Mouse (Mus musculus): ENCODE results near the gene Drd1. TPM values are rescaled to one million over a fixed set of nuclear protein-coding genes. Genes with fewer than 3 reads are reported as not detected.
A peak's percentile ranks its signal among the peaks of the same experiment; 100 is the strongest.

Drd1 gene
- 10 to 100 TPM; 26.0 to 28.0 TPM for total RNA-seq (2021)

GRCm38 (mm10) chr13:54055448-54055861 is at the start of gene Drd1:
TSS of gene Drd1 (minus strand) at chr13:54055705.
- intact Hi-C loops (cut with DNase I): loop anchor here (10.0 kb wide), 1 partner anchor 621 kb away; no protein-coding TSS in a partner anchor
- peak; percentile 81 for DNase-seq

- intact Hi-C loops (cut with DNase I): loop anchor here (10.0 kb wide), 1 partner anchor 441 kb away; no protein-coding TSS in a partner anchor
- DNase-seq: no peak
Measured at GRCm38 (mm10) chr13:54103866-54104265, 48.4 kb upstream of the Drd1 start.

- DNase-seq: no peak
- intact Hi-C loops (cut with DNase I): loop anchor here (10.0 kb wide), 1 partner anchor 442 kb away; no protein-coding TSS in a partner anchor
Measured at GRCm38 (mm10) chr13:54103271-54103670, 47.8 kb upstream of the Drd1 start.

- intact Hi-C loops (cut with DNase I): loop anchor here (10.0 kb wide), 1 partner anchor 443 kb away; no protein-coding TSS in a partner anchor
- DNase-seq: no peak
Measured at GRCm38 (mm10) chr13:54102061-54102460, 46.6 kb upstream of the Drd1 start.

GRCm38 (mm10) chr13:54101031-54101820 is 45.7 kb upstream of the Drd1 start:
- intact Hi-C loops (cut with DNase I): loop anchor here (10.0 kb wide), 1 partner anchor 444 kb away; no protein-coding TSS in a partner anchor
- DNase-seq: no peak

- DNase-seq: no peak
- intact Hi-C loops (cut with DNase I): no loop called here
Measured at GRCm38 (mm10) chr13:54097797-54098196, 42.3 kb upstream of the Drd1 start.

GRCm38 (mm10) chr13:54097227-54097626 is 41.7 kb upstream of the Drd1 start:
- intact Hi-C loops (cut with DNase I): no loop called here
- DNase-seq: no peak

GRCm38 (mm10) chr13:54095721-54096120 is 40.2 kb upstream of the Drd1 start:
- intact Hi-C loops (cut with DNase I): no loop called here
- no peak for DNase-seq

- DNase-seq: no peak
- intact Hi-C loops (cut with DNase I): no loop called here
Measured at GRCm38 (mm10) chr13:54094963-54095362, 39.5 kb upstream of the Drd1 start.

GRCm38 (mm10) chr13:54094349-54094748 is 38.8 kb upstream of the Drd1 start:
- DNase-seq: peak; percentile 23
- intact Hi-C loops (cut with DNase I): no loop called here

GRCm38 (mm10) chr13:54091719-54092118 is 36.2 kb upstream of the Drd1 start:
- DNase-seq: no peak
- intact Hi-C loops (cut with DNase I): no loop called here

- DNase-seq: no peak
- intact Hi-C loops (cut with DNase I): no loop called here
Measured at GRCm38 (mm10) chr13:54085266-54085665, 29.8 kb upstream of the Drd1 start.

- intact Hi-C loops (cut with DNase I): no loop called here
- DNase-seq: no peak
Measured at GRCm38 (mm10) chr13:54084826-54085225, 29.3 kb upstream of the Drd1 start.

- no peak for DNase-seq
- intact Hi-C loops (cut with DNase I): no loop called here
Measured at GRCm38 (mm10) chr13:54084178-54084577, 28.7 kb upstream of the Drd1 start.

- no peak for DNase-seq
Measured at GRCm38 (mm10) chr13:54082946-54083345, 27.4 kb upstream of the Drd1 start.

GRCm38 (mm10) chr13:54080785-54081184 is 25.3 kb upstream of the Drd1 start:
- intact Hi-C loops (cut with DNase I): no loop called here
- no peak for DNase-seq

More at GRCm38 (mm10) chr13:54082946-54083345, 27.4 kb upstream of the Drd1 start:
- intact Hi-C loops (cut with DNase I): no loop called here

GRCm38 (mm10) chr13:54079782-54080759 is 24.6 kb upstream of the Drd1 start:
- peak; percentile 37 for DNase-seq
- intact Hi-C loops (cut with DNase I): no loop called here

GRCm38 (mm10) chr13:54077470-54078174 is 22.1 kb upstream of the Drd1 start:
- no peak for DNase-seq
- intact Hi-C loops (cut with DNase I): no loop called here

- DNase-seq: no peak
- intact Hi-C loops (cut with DNase I): no loop called here
Measured at GRCm38 (mm10) chr13:54076762-54077460, 21.4 kb upstream of the Drd1 start.

- no peak for DNase-seq
- intact Hi-C loops (cut with DNase I): no loop called here
Measured at GRCm38 (mm10) chr13:54076051-54076450, 20.5 kb upstream of the Drd1 start.
